Mouse (Mus musculus) intestine, postnatal 0 days (tissue): ENCODE measurements around the gene Mtss1l. TPM values are rescaled to one million over a fixed set of nuclear protein-coding genes. Genes with fewer than 3 reads are reported as not detected.

Experiments used
- ATAC-seq: fragments of 200-750 bp; cut with Nextera tagmentation; 2 replicates; pipeline ENCODE4 v1.8.0; 2017; ENCODE audit warnings: mild to moderate bottlenecking, moderate TSS enrichment, moderate library complexity
- H3K27ac ChIP-seq: fragments of 300-500 bp; sonication (generic); 2 replicates; pipeline ENCODE4 v1.5.1; 2014; ENCODE audit warnings: mild to moderate bottlenecking, low read depth, low read length, moderate library complexity
- H3K27me3 ChIP-seq: fragments of 300-500 bp; sonication (generic); replicated peaks from 2 replicates; pipeline ENCODE4 v1.6.1; 2014; ENCODE audit warnings: low read length, mixed read lengths; ENCODE audit not compliant: control insufficient read depth, insufficient read depth
- H3K36me3 ChIP-seq: fragments of 300-500 bp; sonication (generic); 2 replicates; pipeline ENCODE4 v1.6.1; 2014; ENCODE audit warnings: mild to moderate bottlenecking, moderate library complexity; ENCODE audit not compliant: control insufficient read depth, insufficient read depth
- H3K4me1 ChIP-seq: fragments of 300-500 bp; sonication (generic); replicated peaks from 2 replicates; pipeline ENCODE4 v1.6.1; 2014; ENCODE audit warnings: antibody characterized with exemption, low read length, mixed read lengths; ENCODE audit not compliant: control insufficient read depth, insufficient read depth
- H3K4me2 ChIP-seq: fragments of 300-500 bp; sonication (generic); replicated peaks from 2 replicates; pipeline ENCODE4 v1.6.1; 2014; ENCODE audit warnings: low read depth, mild to moderate bottlenecking, moderate library complexity
- H3K4me3 ChIP-seq: fragments of 300-500 bp; sonication (generic); 2 replicates; pipeline ENCODE4 v1.5.1; 2014; ENCODE audit warnings: low read depth, low read length
- H3K9ac ChIP-seq: fragments of 300-500 bp; sonication (generic); 2 replicates; pipeline ENCODE4 v1.6.1; 2014; ENCODE audit warnings: mild to moderate bottlenecking, low read depth, low read length
- H3K9me3 ChIP-seq: fragments of 300-500 bp; sonication (generic); 2 replicates; pipeline ENCODE4 v1.6.1; 2016; ENCODE audit warnings: mixed run types; ENCODE audit not compliant: control insufficient read depth
- CTCF ChIP-seq: sonication (generic); IDR thresholded peaks from 2 replicates; pipeline ENCODE4 v1.5.1; 2016; ENCODE audit warnings: low read depth, mild to moderate bottlenecking, control low read depth, antibody characterized with exemption, moderate library complexity
- WGBS: fragments of 180-500 bp; shearing (Covaris S2); extraction: QIAGEN DNeasy Blood & Tissue Kit; methylation state at CpG from one replicate; pipeline ENCODE4 v1.1.7; 2014; 5-methylcytosine and 5-hydroxymethylcytosine counted together
- polyA plus RNA-seq: library from polyadenylated mRNA; unstranded; fragments of >200 nt; fragmentation: Nextera tagmentation; extraction: Ambion mirVana; gene quantifications from 2 replicates; pipeline ENCODE4 v1.2.1, GENCODE M21; 2015

The Mtss1l gene
- polyA plus RNA-seq, 1 experiment from 2014 or later, result 4.4 TPM

GRCm38 (mm10) chr8:110789571-110789970 is 68.3 kb downstream of the Mtss1l start:
- Histone ChIP-seq H3K4me2 (no peak overlapping the region), H3K9me3 (no peaks in the 10 kb centered on the region), H3K4me3 (no peak overlapping the region), H3K9ac (no peak overlapping the region), H3K27ac (no peak overlapping the region), H3K4me1 (peaks cover 3% of the 10 kb centered on the region; the same call in 1 of the 2 replicates), H3K27me3 (no peaks in the 10 kb centered on the region), H3K36me3 (no peaks in the 10 kb centered on the region)
- no peak for TF ChIP-seq CTCF
- 68% methylated on average over 12 of the region's 12 CpGs for WGBS
- no peak for ATAC-seq

- no peak for ATAC-seq
- no peak overlapping the region for H3K4me2 ChIP-seq
- WGBS, result 42% methylated on average over 6 of the region's 6 CpGs
- H3K4me1 ChIP-seq, result peaks cover 3% of the 10 kb centered on the region; the same call in 1 of the 2 replicates
- H3K27me3 ChIP-seq, result no peaks in the 10 kb centered on the region
- H3K9ac ChIP-seq, result no peak overlapping the region
- no peak overlapping the region for H3K27ac ChIP-seq
- no peak for TF ChIP-seq CTCF
- no peaks in the 10 kb centered on the region for H3K9me3 ChIP-seq
- no peak overlapping the region for H3K4me3 ChIP-seq
- no peaks in the 10 kb centered on the region for H3K36me3 ChIP-seq
These were observed 69.0 kb downstream of the Mtss1l start for GRCm38 (mm10) chr8:110790270-110790669.

Other genes with a start within 250 kb of the Mtss1l start
- gene Vac14, start 102.9 kb upstream of the Mtss1l start, polyA plus RNA-seq, result 14.4 and 14.8 TPM in 2 replicates
- 2.7 and 3.0 TPM in 2 replicates for gene Il34, start 84.4 kb downstream of the Mtss1l start, polyA plus RNA-seq
- 40.2 and 46.1 TPM in 2 replicates for gene Cog4, start 125.1 kb downstream of the Mtss1l start, polyA plus RNA-seq
- 29.7 and 33.4 TPM in 2 replicates for gene Sf3b3, start 125.3 kb downstream of the Mtss1l start, polyA plus RNA-seq
- 6.2 and 6.9 TPM in 2 replicates for gene Fuk, start 181.0 kb downstream of the Mtss1l start, polyA plus RNA-seq
- gene St3gal2, start 198.4 kb downstream of the Mtss1l start, polyA plus RNA-seq, result 4.9 and 5.1 TPM in 2 replicates